Mouse (Mus musculus) MEL (cell line): Measurements from ENCODE around the gene Fstl3.

Experiments
- CTCF ChIP-seq, 3 experiments: IDR thresholded peaks in 2 of 3; conservative IDR thresholded peaks in 1 of 3; 2 replicates each; pipeline ENCODE4 v1.5.1; 2011 to 2012; ENCODE audit warnings: low read length in 3 of 3, low read depth in 2 of 3, mild to moderate bottlenecking in 2 of 3, improper control_type of control experiment in 1 of 3, inconsistent platforms in 1 of 3, mixed read lengths in 1 of 3, moderate library complexity in 1 of 3; ENCODE audit not compliant: control insufficient read depth in 1 of 3, insufficient read depth in 1 of 3, poor library complexity in 1 of 3, severe bottlenecking in 1 of 3
- GABPA ChIP-seq: IDR thresholded peaks from 2 replicates; pipeline ENCODE4 v1.6.1; 2012; ENCODE audit warnings: low read depth, mild to moderate bottlenecking, inconsistent platforms, low read length, improper control_type of control experiment, moderate library complexity
- POLR2AphosphoS5 ChIP-seq: IDR thresholded peaks from 2 replicates; pipeline ENCODE4 v1.6.1; 2012; ENCODE audit warnings: low read depth, borderline replicate concordance, mild to moderate bottlenecking, inconsistent platforms, low read length, moderate library complexity, mixed read lengths

- TF ChIP-seq POLR2AphosphoS5 = no peak
- no peak for TF ChIP-seq GABPA
- no peak for TF ChIP-seq CTCF (IDR thresholded peaks at IDR 0.05 in 2 of 3, conservative IDR thresholded peaks at IDR 0.05 in 1 of 3; ENCODE audit: control insufficient read depth in 1 of 3, insufficient read depth in 1 of 3, low read depth in 2 of 3, low read length in 3 of 3, poor library complexity in 1 of 3, severe bottlenecking in 1 of 3)
These were observed 37.8 kb upstream of the Fstl3 start for GRCm38 (mm10) chr10:79739234-79739633.
